Mouse (Mus musculus): ENCODE results near the gene Cct3.

DNA sequence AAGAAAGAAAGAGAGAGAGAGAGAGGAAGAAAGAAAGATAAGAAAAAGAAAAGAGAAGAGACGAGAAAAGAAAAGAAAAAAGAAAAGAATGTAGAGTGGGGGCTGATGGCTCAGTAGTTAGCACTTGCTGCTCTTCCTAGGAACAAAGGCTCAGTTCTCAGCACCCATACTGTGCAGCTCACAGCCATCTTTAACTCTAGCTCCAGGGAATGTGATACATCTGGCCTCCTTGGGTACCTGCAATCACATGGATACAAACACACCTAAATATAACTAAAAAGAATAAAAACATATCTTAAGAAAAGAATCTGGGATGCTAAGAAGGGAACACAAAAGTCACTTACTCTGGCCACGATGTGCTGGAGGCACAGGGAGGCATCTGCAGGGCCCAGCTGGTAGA lies 20.8 kb upstream of the Cct3 start:
- TF ChIP-seq CTCF (conservative IDR thresholded peaks at IDR 0.05; ENCODE audit: insufficient read depth, insufficient read length, low read depth, low read length) (no peak), POLR2A (IDR thresholded peaks at IDR 0.05; ENCODE audit: low read depth, low read length) (no peak)

Measured in kidney, adult 2 months (tissue).